Mouse (Mus musculus) testis, adult 2 months (tissue): ENCODE data around the gene Tspyl2.

ENCODE experiments used
- CTCF ChIP-seq: fragments of 200-500 bp; IDR thresholded peaks from 2 replicates; pipeline ENCODE4 v1.5.1; 2012; ENCODE audit warnings: low read depth, mild to moderate bottlenecking, inconsistent platforms, low read length, moderate library complexity; ENCODE audit not compliant: control insufficient read depth, insufficient read depth, insufficient replicate concordance
- POLR2A ChIP-seq: fragments of 200-500 bp; IDR thresholded peaks from 2 replicates; pipeline ENCODE4 v1.6.1; 2012; ENCODE audit warnings: low read depth, mild to moderate bottlenecking, inconsistent platforms, low read length, moderate library complexity; ENCODE audit not compliant: control insufficient read depth

DNA sequence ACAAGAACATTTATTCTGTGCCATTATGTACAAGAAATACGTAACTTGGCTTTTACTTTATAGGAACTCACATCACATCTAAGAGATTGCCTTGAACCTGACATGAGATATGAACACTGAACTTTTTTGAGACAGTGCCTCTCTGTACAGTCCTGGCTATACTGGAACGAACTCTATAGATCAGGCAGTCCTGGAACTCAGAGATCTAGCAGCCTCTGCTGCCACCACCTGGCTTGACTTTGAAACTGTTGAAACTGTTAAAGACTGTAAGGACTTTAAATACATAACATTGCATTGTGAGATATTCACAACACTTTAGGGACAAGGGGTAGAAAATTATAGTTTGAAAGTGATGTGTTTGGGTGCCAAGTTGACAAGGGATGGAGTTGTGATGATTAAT is 34.3 kb downstream of the Tspyl2 start:
- no peak for TF ChIP-seq CTCF
- TF ChIP-seq POLR2A = no peak
